Mouse (Mus musculus) stomach, embryonic 16.5 days (tissue): Measurements from ENCODE around the gene Dcaf5. TPM values are rescaled to one million over a fixed set of nuclear protein-coding genes. Genes with fewer than 3 reads are reported as not detected.

Experiments used
- ATAC-seq: fragments of 200-750 bp; cut with Nextera tagmentation; 2 replicates; pipeline ENCODE4 v1.8.0; 2017; ENCODE audit warnings: moderate number of reproducible peaks, moderate TSS enrichment; ENCODE audit not compliant: insufficient read depth, low FRiP score
- H3K27ac ChIP-seq: fragments of 300-500 bp; sonication (generic); 2 replicates; pipeline ENCODE4 v1.5.1; 2014; ENCODE audit warnings: low read length
- H3K27me3 ChIP-seq: fragments of 300-500 bp; sonication (generic); 2 replicates; pipeline ENCODE4 v1.6.1; 2014; ENCODE audit warnings: low read length, control low read depth, mixed read lengths; ENCODE audit not compliant: control insufficient read depth, insufficient read depth
- H3K36me3 ChIP-seq: fragments of 300-500 bp; sonication (generic); 2 replicates; pipeline ENCODE4 v1.6.1; 2014; ENCODE audit warnings: low read length; ENCODE audit not compliant: control insufficient read depth, insufficient read depth
- H3K4me1 ChIP-seq: fragments of 300-500 bp; sonication (generic); 2 replicates; pipeline ENCODE4 v1.6.1; 2014; ENCODE audit warnings: low read length, control low read depth, mixed read lengths; ENCODE audit not compliant: control insufficient read depth, insufficient read depth
- H3K4me2 ChIP-seq: fragments of 300-500 bp; sonication (generic); 2 replicates; pipeline ENCODE4 v1.6.1; 2014; ENCODE audit warnings: low read depth, low read length, mixed read lengths
- H3K4me3 ChIP-seq: fragments of 300-500 bp; sonication (generic); replicated peaks from 2 replicates; pipeline ENCODE4 v1.5.1; 2014; ENCODE audit warnings: mild to moderate bottlenecking, low read length
- H3K9ac ChIP-seq: fragments of 300-500 bp; sonication (generic); 2 replicates; pipeline ENCODE4 v1.6.1; 2014; ENCODE audit warnings: low read length
- H3K9me3 ChIP-seq: fragments of 300-500 bp; sonication (generic); replicated peaks from 2 replicates; pipeline ENCODE4 v1.6.1; 2016; ENCODE audit warnings: low read length, control low read depth; ENCODE audit not compliant: control insufficient read depth
- WGBS: fragments of 180-500 bp; shearing (Covaris S2); extraction: QIAGEN DNeasy Blood & Tissue Kit; methylation state at CpG from one replicate; pipeline ENCODE4 v1.1.7; 2014; 5-methylcytosine and 5-hydroxymethylcytosine counted together
- polyA plus RNA-seq: library from polyadenylated mRNA; unstranded; fragments of >200 nt; fragmentation: Nextera tagmentation; extraction: Ambion mirVana; gene quantifications from 2 replicates; pipeline ENCODE4 v1.2.1, GENCODE M21; 2015

The Dcaf5 gene
- polyA plus RNA-seq, 1 experiment from 2014 or later, result 12.5 TPM

DNA sequence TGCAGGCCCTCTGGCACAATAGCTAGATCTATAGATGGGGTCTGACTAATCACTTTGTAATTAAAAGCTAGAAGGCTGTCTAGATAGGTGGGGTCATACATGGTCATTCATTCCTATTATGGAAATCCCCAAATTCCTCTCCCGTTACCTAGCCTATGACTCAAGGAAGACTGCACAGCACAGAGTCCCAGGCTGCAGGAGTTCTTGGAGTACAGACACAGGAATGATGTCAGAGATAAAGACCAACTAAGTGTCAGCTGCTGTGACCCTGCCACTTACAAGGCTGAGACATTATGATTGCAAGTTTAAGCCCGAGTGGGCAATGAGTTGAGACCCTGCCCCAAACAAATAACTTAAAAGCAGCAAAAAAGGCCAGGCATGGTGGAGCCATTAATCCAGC is 61.7 kb downstream of the Dcaf5 start:
- ATAC-seq, result no peak
- Histone ChIP-seq H3K4me1 (peaks cover 2% of the 10 kb centered on the region; the same call in 1 of the 2 replicates), H3K9ac (no peak overlapping the region), H3K27me3 (no peaks in the 10 kb centered on the region), H3K9me3 (no peaks in the 10 kb centered on the region), H3K27ac (no peak overlapping the region), H3K36me3 (peaks cover 9% of the 10 kb centered on the region; the same call in 1 of the 2 replicates), H3K4me2 (no peak overlapping the region), H3K4me3 (no peak overlapping the region)
- 89% methylated on average over 2 of the region's 2 CpGs for WGBS

DNA sequence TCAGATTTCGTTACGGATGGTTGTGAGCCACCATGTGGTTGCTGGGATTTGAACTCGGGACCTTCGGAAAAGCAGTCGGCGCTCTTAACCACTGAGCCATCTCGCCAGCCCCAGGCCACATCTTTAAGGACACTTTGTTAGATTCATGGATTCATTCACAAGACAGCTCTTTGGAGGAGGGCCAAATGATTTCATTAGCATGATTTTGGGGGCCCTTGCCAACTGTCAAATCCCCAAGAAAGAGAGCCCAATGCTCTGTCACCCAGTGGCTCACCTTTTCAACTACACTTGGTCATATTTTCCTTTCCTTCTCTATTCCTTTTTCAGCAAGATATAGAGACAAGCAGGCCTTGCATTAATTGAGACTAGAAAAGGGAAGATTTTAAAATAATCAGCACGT is 63.5 kb downstream of the Dcaf5 start:
- 91% methylated on average over 7 of the region's 8 CpGs for WGBS
- no peak overlapping the region for H3K4me3 ChIP-seq
- H3K36me3 ChIP-seq, result 0 out of 2 replicates have a peak, but pooled peaks cover 9% of the 10 kb centered on the region
- no peak overlapping the region for H3K4me2 ChIP-seq
- H3K9me3 ChIP-seq, result no peaks in the 10 kb centered on the region
- ATAC-seq, result no peak
- no peak overlapping the region for H3K27ac ChIP-seq
- H3K9ac ChIP-seq, result no peak overlapping the region
- H3K27me3 ChIP-seq, result no peaks in the 10 kb centered on the region
- H3K4me1 ChIP-seq, result peaks cover 6% of the 10 kb centered on the region; the same call in 1 of the 2 replicates

DNA sequence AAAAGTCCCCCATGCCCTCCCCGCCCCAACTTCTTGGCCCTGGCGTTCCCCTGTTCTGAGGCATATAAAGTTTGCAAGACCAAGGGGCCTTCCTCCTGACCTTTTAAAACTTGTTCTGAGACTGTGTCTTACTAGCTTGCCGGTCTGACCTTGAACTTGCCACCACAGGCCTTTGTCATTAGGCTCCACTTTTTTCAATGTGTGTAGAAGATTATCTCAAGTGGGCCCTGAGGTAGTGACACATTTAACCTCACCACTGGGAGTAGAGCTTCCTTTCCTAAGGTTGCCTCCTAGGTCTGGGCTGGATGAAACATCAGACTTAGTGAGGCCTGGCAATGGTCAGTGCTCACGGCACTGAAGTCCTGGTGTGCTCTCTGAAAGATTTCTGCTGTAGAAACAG is 69.2 kb downstream of the Dcaf5 start:
- H3K9me3 ChIP-seq, result no peaks in the 10 kb centered on the region
- peaks cover 34% of the 10 kb centered on the region for H3K4me1 ChIP-seq
- WGBS, result 75% methylated on average over 4 of the region's 4 CpGs
- ATAC-seq, result no peak
- no peaks in the 10 kb centered on the region for H3K27me3 ChIP-seq
- no peaks in the 10 kb centered on the region; the same call in 1 of the 2 replicates for H3K36me3 ChIP-seq
- peak overlapping the region; percentile 82; the same call in 1 of the 2 replicates for H3K27ac ChIP-seq
- no peak overlapping the region for H3K4me3 ChIP-seq
- no peak overlapping the region for H3K4me2 ChIP-seq
- no peak overlapping the region for H3K9ac ChIP-seq

DNA sequence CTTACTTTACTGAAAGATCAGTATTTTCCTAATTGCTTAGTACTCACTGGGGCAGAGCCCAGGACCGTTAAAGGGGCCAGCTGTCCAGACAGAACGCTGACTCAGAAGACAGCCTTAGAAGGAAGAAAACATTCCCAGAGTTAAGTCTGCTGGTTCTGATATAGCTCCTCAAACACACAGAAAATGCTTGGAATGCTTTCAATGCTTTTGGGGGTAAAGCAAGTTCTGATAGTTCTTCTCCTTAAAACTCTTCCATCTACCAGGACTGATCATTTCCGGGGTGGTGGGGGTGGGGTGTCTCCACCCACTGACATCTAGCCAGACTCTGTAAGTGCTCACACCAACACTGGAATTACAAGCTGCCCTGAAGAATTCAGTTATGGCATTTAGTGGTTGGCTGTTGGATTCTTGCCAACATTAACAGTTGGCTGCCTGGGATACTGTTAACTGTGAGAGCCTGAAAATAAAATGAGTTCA is 70.4 kb downstream of the Dcaf5 start:
- WGBS, result 6% methylated on average over 3 of the region's 3 CpGs
- peak overlapping the region; percentile 82 for H3K27ac ChIP-seq
- peaks cover 34% of the 10 kb centered on the region for H3K4me1 ChIP-seq
- H3K9ac ChIP-seq, result no peak overlapping the region
- H3K27me3 ChIP-seq, result no peaks in the 10 kb centered on the region
- peak; percentile 91 for ATAC-seq
- H3K4me3 ChIP-seq, result no peak overlapping the region
- no peaks in the 10 kb centered on the region for H3K9me3 ChIP-seq
- no peaks in the 10 kb centered on the region; the same call in 1 of the 2 replicates for H3K36me3 ChIP-seq
- peak overlapping the region; percentile 28 for H3K4me2 ChIP-seq

DNA sequence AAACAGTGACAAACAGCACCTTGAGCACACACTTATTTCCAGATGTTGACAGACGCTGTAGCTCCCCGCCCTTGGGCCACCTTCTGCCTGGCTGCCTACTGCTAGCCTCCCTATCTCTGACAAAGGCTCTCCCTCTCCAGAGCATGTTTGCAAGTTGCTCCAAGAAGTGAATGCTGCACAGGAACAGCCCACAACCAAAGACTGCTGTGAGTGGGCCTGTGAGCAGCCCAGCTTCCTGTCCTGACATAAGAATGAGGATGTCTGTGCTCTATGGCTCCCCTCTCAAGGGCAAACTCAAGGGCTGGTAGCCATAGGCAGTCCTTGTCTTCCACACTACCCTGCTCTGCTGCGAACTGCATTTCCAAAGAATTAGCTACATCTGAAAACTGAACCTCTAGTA is 71.1 kb downstream of the Dcaf5 start:
- Histone ChIP-seq H3K27me3 (no peaks in the 10 kb centered on the region), H3K27ac (peak overlapping the region; percentile 82), H3K4me1 (peaks cover 34% of the 10 kb centered on the region), H3K36me3 (no peaks in the 10 kb centered on the region; the same call in 1 of the 2 replicates), H3K9me3 (no peaks in the 10 kb centered on the region), H3K4me2 (no peak overlapping the region), H3K9ac (peak overlapping the region; percentile 20; the same call in 1 of the 2 replicates), H3K4me3 (no peak overlapping the region)
- 85% methylated on average over 3 of the region's 3 CpGs for WGBS
- ATAC-seq, result no peak

DNA sequence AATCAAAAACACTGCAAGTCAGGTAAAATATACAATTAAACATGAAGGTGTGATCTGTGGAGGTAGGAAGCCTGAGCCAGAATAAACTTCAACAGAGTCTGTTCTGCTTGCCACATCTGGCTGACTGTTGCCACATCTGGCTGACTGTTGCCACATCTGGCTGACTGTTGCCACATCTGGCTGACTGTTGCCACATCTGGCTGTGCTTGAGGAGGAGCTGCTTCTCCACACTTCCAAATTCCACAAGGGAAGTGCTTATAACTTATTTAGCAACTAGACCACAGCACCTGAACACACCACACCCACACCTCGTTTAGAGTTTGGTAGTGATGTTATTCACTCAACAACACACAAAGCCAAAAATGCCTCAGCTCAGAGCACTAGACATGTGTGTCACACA is 74.7 kb downstream of the Dcaf5 start:
- no peaks in the 10 kb centered on the region; the same call in 1 of the 2 replicates for H3K36me3 ChIP-seq
- H3K9ac ChIP-seq, result no peak overlapping the region
- H3K4me1 ChIP-seq, result peaks cover 16% of the 10 kb centered on the region
- no peak overlapping the region for H3K27ac ChIP-seq
- no peak overlapping the region for H3K4me2 ChIP-seq
- H3K9me3 ChIP-seq, result no peaks in the 10 kb centered on the region
- WGBS, result 77% methylated on average over 1 of the region's 1 CpGs
- ATAC-seq, result no peak
- H3K4me3 ChIP-seq, result no peak overlapping the region
- no peaks in the 10 kb centered on the region for H3K27me3 ChIP-seq

DNA sequence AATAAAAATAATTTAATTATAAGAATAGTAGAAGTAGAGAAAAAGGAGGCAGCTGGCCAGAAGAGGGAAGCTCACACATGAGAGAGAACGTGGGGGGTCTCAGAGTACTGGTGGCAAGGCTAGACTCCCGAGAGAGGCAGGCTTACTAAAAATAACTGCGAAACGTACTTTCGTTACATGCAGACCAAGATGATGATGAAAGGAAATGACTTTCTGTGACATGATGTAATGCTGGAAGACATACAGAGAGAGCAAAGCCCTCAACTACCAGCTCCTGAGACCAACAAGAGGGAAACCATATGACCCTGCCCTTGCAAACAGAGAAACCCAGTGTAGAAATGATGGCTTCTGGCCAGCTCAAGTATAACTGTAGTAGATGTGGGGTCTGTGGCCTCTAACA is 76.1 kb downstream of the Dcaf5 start:
- H3K27me3 ChIP-seq, result no peaks in the 10 kb centered on the region
- H3K9me3 ChIP-seq, result no peaks in the 10 kb centered on the region
- no peak overlapping the region for H3K4me2 ChIP-seq
- H3K4me1 ChIP-seq, result peaks cover 3% of the 10 kb centered on the region
- peak; percentile 40; the same call in 1 of the 2 replicates for ATAC-seq
- H3K36me3 ChIP-seq, result no peaks in the 10 kb centered on the region; the same call in 1 of the 2 replicates
- H3K9ac ChIP-seq, result no peak overlapping the region
- H3K27ac ChIP-seq, result no peak overlapping the region
- 59% methylated on average over 5 of the region's 5 CpGs for WGBS
- no peak overlapping the region for H3K4me3 ChIP-seq

DNA sequence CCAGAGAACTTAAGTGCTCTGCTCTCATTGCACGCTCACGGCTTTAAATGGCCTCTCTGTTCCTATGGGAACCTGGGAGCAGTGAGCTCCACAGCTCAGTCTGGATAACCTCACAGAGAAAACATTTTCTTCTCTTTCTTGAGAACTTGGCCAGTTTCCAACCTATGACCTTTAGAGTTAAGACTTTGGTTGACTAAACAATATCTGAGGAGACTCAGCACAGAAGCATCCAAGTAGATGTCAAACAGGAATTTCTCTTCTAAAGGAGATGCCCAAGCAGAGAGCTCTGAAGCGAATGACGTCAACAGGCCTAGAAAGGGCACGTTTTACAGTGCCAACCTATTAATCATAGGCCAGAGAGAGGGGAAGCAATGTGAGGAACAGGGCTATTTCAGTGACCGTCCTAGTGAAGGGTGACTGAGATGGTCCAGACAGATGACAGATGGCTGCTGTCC is 91.6 kb downstream of the Dcaf5 start:
- peak; percentile 86; the same call in 1 of the 2 replicates for ATAC-seq
- Histone ChIP-seq H3K4me2 (no peak overlapping the region), H3K27me3 (no peaks in the 10 kb centered on the region), H3K36me3 (peaks cover 3% of the 10 kb centered on the region; the same call in 1 of the 2 replicates), H3K4me1 (peaks cover 14% of the 10 kb centered on the region), H3K9ac (no peak overlapping the region), H3K27ac (peak overlapping the region; percentile 69), H3K9me3 (no peaks in the 10 kb centered on the region), H3K4me3 (no peak overlapping the region)
- WGBS, result 37% methylated on average over 6 of the region's 6 CpGs

DNA sequence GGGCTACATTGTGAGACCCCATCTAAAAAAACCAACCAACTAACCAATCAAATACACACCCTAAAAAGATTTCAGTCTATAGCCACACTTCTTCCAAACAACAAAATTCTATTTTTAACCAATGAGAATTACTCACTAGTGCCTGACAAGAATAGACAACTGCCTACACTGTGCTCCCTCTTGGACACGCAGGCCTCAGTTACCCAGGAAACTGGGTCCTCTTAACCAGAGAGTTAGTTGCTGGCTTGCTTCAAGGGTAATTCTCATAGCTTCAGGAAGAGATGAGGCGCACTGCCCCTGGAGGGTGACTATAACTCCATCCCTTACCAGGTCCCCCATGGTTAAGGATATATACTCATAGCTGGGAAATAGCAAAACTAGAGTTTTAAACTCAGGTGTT is 95.5 kb downstream of the Dcaf5 start:
- H3K9me3 ChIP-seq, result no peaks in the 10 kb centered on the region
- peaks cover 14% of the 10 kb centered on the region for H3K4me1 ChIP-seq
- H3K9ac ChIP-seq, result no peak overlapping the region
- ATAC-seq, result no peak
- H3K27ac ChIP-seq, result no peak overlapping the region
- no peak overlapping the region for H3K4me2 ChIP-seq
- WGBS, result 90% methylated on average over 2 of the region's 2 CpGs
- H3K4me3 ChIP-seq, result no peak overlapping the region
- no peaks in the 10 kb centered on the region for H3K27me3 ChIP-seq
- peaks cover 21% of the 10 kb centered on the region for H3K36me3 ChIP-seq
